Mouse (Mus musculus) kidney, adult 8-10 months (tissue): ENCODE data around the gene Lrtm1.

Source experiments
- DNase-seq, 2 experiments: peaks; one replicate each; pipeline ENCODE4 v3.0.0; 2022

Lrtm1 gene

GRCm38 (mm10) chr14:29017883-29018282, at the start of gene Lrtm1:
Lrtm1 (plus strand) TSS chr14:29018208.
- peak in 1 of 2 experiments; percentile 19 for DNase-seq

DNA sequence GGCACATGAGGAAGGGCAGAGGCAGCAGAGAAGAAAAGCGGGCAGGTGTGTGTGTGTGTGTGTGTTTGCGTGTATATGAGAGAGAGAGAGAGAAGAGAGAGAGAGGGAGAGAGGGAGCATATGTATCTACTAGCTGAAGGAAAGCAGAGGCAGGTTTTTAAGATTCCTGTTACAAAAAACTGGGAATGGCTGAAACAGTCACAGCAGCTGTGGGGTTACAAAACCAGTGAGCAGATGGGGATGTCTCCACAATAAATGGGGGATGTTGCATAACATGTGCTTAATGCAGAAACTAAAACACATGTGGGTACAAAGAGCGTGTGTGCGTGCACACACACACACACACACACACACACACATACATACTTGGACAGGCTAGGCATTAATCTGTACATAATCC, 48.8 kb upstream of the Lrtm1 start:
- no peak for DNase-seq

DNA sequence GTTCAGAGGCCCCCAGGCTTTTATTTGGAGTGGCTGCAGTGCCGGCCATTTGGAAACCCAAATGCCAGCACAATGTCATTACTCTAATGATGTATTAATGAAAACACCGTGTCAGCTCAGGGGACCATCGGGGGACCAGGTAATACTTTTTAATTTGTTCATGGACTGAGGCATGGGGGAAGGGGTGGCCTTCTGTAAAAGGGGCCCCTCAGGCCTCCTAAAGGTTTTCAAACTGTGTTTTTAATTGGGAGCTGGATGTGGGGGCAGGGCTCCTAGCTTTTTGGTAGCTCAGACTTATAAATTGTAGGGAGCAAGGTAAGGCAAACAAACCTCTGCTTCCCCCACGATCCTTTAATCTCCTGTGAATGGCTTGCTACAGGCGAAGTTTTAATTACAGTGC, 45.4 kb upstream of the Lrtm1 start:
- DNase-seq, result peak; percentile 25 to 42

GRCm38 (mm10) chr14:28979230-28979629, 38.8 kb upstream of the Lrtm1 start:
- no peak for DNase-seq

- DNase-seq, result no peak
Observed at GRCm38 (mm10) chr14:28980482-28980881, 37.5 kb upstream of the Lrtm1 start.

DNA sequence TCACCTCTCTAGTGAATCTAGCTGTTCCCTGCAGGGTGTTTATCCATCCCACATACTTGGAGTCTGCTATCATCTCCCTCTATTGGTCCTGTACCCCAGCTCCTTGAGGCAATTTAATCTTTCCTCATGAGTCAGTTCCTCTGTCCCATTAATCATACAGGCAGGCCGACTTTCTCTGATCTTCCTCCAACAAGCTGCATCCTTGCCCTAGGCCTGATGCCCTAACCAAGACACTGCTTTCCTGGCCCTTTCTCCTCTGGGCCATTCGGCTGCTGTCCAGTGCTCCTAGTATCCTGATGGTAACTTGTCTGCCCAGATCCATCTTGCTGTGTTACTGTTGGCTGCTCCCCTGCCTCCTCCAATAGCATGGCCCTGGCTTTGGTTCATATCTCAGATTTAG, 33.7 kb upstream of the Lrtm1 start:
- DNase-seq, result no peak

- DNase-seq, result peak; percentile 85 to 93
Observed at GRCm38 (mm10) chr14:28988211-28988900, 29.7 kb upstream of the Lrtm1 start.

GRCm38 (mm10) chr14:28996569-28996968, 21.4 kb upstream of the Lrtm1 start:
- DNase-seq, result peak in 1 of 2 experiments; percentile 48

- DNase-seq, result no peak
Observed at GRCm38 (mm10) chr14:29005228-29005840, 12.7 kb upstream of the Lrtm1 start.

DNA sequence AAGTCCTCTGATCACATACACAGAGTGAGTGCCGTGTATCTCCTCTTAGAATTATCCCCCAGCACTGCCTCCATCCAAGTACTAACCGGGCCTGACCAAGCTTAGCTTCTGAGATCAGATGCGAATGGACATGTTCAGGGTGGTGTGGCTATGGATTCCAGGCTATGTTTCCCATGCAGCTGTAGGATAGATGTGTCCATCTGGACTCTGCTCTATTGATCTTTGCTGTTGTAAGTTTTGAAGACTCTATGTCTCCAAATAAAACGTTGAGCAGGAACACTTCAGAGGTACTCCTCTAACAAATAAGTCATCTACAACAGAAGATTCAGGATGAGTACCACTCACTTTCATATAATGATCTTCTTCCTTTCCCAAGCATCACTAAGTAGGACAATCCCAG, 8.4 kb upstream of the Lrtm1 start:
- DNase-seq, result no peak

DNA sequence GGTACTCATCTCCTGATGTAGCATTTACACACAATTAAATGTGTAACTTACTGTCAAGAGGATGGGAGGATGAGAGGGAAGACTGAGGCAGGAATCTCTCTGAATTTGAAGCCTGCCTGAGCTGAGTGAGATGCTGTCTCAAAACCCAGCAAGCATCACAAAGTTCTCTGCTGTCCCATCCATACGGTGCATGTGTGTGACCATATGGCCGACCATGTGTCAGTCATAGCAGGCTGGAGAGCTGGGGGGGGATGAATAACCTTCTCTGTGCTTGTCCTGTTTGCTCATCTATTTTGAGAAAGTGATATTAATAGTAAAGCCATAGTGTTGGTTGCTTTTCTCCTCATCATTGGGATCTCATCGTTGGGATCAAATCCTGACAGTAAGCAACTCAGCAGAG, 4.8 kb upstream of the Lrtm1 start:
- DNase-seq, result no peak

DNA sequence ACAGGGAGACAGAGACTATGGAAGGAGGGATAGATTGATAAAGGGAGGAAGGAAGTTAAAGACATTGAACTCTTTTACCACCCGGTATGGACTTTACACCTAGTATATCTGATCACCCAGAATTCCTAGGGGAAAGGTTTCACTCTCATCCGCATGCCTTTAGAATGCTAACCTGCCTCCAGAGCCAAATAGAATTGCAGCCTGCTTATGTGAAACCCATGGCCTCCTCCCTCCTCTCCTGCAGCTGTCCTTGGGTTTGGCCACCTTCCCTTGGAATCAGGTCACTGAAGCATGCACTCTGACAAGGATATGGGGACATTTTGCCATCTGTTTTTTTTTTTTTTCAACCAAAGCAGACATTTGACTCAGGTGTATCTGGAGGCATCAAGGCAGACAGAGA, 3.3 kb upstream of the Lrtm1 start:
- no peak for DNase-seq

- peak; percentile 64 to 74 for DNase-seq
Observed at GRCm38 (mm10) chr14:29015896-29016295, 2.1 kb upstream of the Lrtm1 start.

DNA sequence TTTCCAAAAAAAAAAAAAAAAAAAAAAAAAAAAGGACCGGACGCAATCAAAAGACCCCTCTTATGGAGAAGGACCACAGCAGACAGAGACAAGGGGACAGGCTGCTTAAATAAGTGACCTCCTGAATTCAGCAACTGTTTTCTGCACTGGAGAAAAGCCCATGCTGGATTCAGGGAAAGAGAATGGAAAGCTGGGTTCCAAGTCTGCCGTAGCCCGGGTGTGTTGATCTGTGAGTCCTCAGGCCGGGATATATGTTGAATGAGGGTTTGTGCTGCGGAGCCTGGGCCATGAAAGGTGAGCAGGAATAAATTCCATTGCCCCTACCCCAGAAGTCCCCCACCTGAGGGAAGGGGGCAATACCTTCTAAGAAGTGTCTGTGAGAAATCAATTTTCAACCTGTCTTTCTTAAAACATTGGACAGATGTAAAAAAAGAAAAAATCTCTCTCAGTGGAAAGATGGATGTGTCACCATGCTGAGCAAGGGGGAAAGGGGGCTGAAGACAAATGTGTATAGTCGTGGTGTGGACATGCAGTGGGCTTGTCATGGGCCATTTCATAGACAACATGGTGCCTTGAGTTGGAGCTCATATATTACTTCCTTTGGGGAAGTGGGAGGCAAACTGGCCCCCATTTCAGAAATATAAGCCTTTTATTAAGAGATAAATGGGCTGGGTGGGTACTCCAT, 450 bp downstream of the Lrtm1 start:
- DNase-seq, result no peak

GRCm38 (mm10) chr14:29021295-29021694, 3.3 kb downstream of the Lrtm1 start:
- DNase-seq, result no peak

GRCm38 (mm10) chr14:29023246-29023645, 5.2 kb downstream of the Lrtm1 start:
- DNase-seq, result no peak

GRCm38 (mm10) chr14:29025335-29025734, 7.3 kb downstream of the Lrtm1 start:
- DNase-seq, result no peak

- no peak for DNase-seq
Observed at GRCm38 (mm10) chr14:29027276-29027675, 9.3 kb downstream of the Lrtm1 start.

- DNase-seq, result no peak
Observed at GRCm38 (mm10) chr14:29028391-29029106, 10.5 kb downstream of the Lrtm1 start.

DNA sequence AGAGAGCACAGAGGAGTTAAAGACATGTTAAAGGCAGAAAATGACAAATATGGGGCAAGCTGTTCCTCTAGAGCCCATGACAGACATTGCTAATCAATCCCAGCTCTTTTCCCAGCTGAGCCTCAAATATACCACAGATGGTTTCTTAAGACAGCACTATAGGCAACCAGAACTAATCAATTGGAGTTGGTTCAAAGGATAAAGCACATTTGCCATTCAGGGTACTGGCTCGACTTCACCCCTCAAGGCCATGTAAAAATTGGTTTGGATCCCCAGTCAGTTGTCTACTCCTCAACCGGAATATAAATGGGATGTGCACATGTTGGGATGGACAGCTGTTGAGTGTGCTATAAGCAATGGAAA, 11.1 kb downstream of the Lrtm1 start:
- no peak for DNase-seq

GRCm38 (mm10) chr14:29029896-29030420, 11.9 kb downstream of the Lrtm1 start:
- DNase-seq, result no peak

- no peak for DNase-seq
Observed at GRCm38 (mm10) chr14:29030519-29030918, 12.5 kb downstream of the Lrtm1 start.

DNA sequence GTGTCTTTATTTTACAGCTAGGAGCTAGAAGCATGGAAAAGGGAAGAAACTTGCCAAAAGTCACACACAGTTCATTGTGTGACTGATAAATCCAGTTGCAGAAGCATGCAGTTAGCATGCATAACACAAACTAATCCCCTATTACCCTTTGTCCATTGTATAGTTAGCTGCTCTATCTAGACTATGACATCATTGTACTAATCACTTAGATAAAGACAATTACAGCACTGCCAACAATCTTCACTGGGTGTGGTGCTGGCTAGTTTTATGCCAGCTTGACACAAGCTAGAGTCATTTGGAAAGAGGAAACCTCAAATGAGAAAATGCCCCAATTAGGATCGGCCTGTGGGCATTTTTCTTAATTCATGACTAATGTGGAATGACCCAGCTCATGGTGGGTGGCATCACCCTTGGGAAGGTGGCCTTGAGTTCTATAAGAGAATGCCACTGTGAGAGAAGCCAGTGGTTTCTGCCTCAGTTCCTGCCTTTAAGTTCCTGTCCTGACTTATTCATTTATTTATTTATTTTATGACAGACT, 13.9 kb downstream of the Lrtm1 start:
- DNase-seq, result no peak
